Mouse (Mus musculus) liver, adult 2 months (tissue): ENCODE results near the gene Bik.

Experiments
- CTCF ChIP-seq: fragments of 200-500 bp; IDR thresholded peaks from 2 replicates; pipeline ENCODE4 v1.5.1; 2011; ENCODE audit warnings: low read depth, low read length, control low read depth
- POLR2A ChIP-seq: fragments of 200-500 bp; IDR thresholded peaks from 2 replicates; pipeline ENCODE4 v1.6.1; 2011; ENCODE audit warnings: low read length, control low read depth; ENCODE audit not compliant: insufficient read depth; ENCODE audit errors: extremely low read depth

GRCm38 (mm10) chr15:83555161-83555974 is 28.7 kb downstream of the Bik start:
- TF ChIP-seq CTCF, result no peak
- peak; percentile 84 for TF ChIP-seq POLR2A
